Mouse (Mus musculus): ENCODE measurements at regions not wholly inside any gene's neighbourhood (a gene's known extent, or its start where the extent isn't known, plus 50 kb on each side); places are given as distances from the start of the nearest gene placed in this dataset.

GRCm38 (mm10) chr14:114863585-114863984, 228.4 kb upstream of the Gpc5 start:
- WGBS = 37% methylated on average over 4 of the region's 4 CpGs

DNA sequence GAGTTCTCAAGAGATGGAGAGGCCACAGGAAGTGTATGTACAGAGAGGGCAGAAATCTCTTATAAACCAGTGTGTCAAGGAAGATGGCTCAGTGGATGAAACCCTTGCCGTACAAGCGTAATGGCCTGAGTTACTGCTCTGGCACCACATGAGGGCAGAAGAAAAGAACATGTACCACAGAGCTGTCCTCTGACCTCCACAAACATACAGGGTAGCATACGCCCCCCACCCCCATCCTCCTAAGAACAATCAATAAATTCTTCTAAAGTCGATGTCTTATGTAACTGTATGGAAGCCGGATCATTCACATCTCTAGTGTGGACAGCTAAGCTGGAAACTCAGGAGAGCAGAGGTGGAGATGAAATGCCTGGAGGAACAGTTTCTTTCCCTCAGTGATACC, 227.9 kb upstream of the Gpc5 start:
- no peak for TF ChIP-seq CTCF (IDR thresholded peaks at IDR 0.05)
- ATAC-seq (ENCODE audit: low FRiP score) = no peak
- Histone ChIP-seq H3K9me3 (ENCODE audit: low read length) (no peaks in the 10 kb centered on the region), H3K27me3 (ENCODE audit: insufficient read depth, low read length) (no peaks in the 10 kb centered on the region), H3K4me2 (ENCODE audit: low read depth, low read length, poor library complexity, severe bottlenecking) (no peak overlapping the region), H3K36me3 (ENCODE audit: insufficient read depth, low read length) (no peaks in the 10 kb centered on the region), H3K4me1 (ENCODE audit: insufficient read depth, low read length) (0 out of 2 replicates have a peak, but pooled peaks cover 3% of the 10 kb centered on the region), H3K9ac (replicated peaks; ENCODE audit: low read length, poor library complexity, severe bottlenecking) (no peak overlapping the region), H3K4me3 (ENCODE audit: low read depth, low read length) (no peak overlapping the region), H3K27ac (ENCODE audit: low read depth, low read length) (no peak overlapping the region)
- DNase-seq (ENCODE audit: low spot score) = no peak
- 92% methylated on average over 5 of the region's 5 CpGs for WGBS

More at GRCm38 (mm10) chr14:114863585-114863984, 228.4 kb upstream of the Gpc5 start:
- H3K9ac ChIP-seq (replicated peaks; ENCODE audit: low read length, poor library complexity, severe bottlenecking) = no peak overlapping the region
- no peak overlapping the region for H3K4me2 ChIP-seq (ENCODE audit: low read depth, low read length, poor library complexity, severe bottlenecking)
- no peaks in the 10 kb centered on the region for H3K9me3 ChIP-seq (ENCODE audit: low read length)
- DNase-seq (ENCODE audit: low spot score) = peak; percentile 28
- H3K4me3 ChIP-seq (ENCODE audit: low read depth, low read length) = no peak overlapping the region
- peak; percentile 44; the same call in 1 of the 2 replicates for ATAC-seq (ENCODE audit: low FRiP score)
- H3K27me3 ChIP-seq (ENCODE audit: insufficient read depth, low read length) = no peaks in the 10 kb centered on the region
- H3K4me1 ChIP-seq (ENCODE audit: insufficient read depth, low read length) = 0 out of 2 replicates have a peak, but pooled peaks cover 3% of the 10 kb centered on the region
- no peak for TF ChIP-seq CTCF (IDR thresholded peaks at IDR 0.05)
- no peak overlapping the region for H3K27ac ChIP-seq (ENCODE audit: low read depth, low read length)
- no peaks in the 10 kb centered on the region for H3K36me3 ChIP-seq (ENCODE audit: insufficient read depth, low read length)

- H3K27me3 ChIP-seq (ENCODE audit: insufficient read depth, low read length) = no peaks in the 10 kb centered on the region
- DNase-seq (ENCODE audit: low spot score) (no peak), ATAC-seq (ENCODE audit: low FRiP score) (no peak)
- no peak overlapping the region for H3K9ac ChIP-seq (replicated peaks; ENCODE audit: low read length, poor library complexity, severe bottlenecking)
- 28% methylated on average over 5 of the region's 5 CpGs for WGBS
- H3K9me3 ChIP-seq (ENCODE audit: low read length) = no peaks in the 10 kb centered on the region
- no peak overlapping the region for H3K4me2 ChIP-seq (ENCODE audit: low read depth, low read length, poor library complexity, severe bottlenecking)
- H3K36me3 ChIP-seq (ENCODE audit: insufficient read depth, low read length) = no peaks in the 10 kb centered on the region
- H3K27ac ChIP-seq (ENCODE audit: low read depth, low read length) = no peak overlapping the region; the same call in 1 of the 2 replicates
- H3K4me1 ChIP-seq (ENCODE audit: insufficient read depth, low read length) = no peaks in the 10 kb centered on the region
- TF ChIP-seq CTCF (IDR thresholded peaks at IDR 0.05) = no peak
- H3K4me3 ChIP-seq (ENCODE audit: low read depth, low read length) = no peak overlapping the region
Observed at GRCm38 (mm10) chr14:114869233-114869632, 222.8 kb upstream of the Gpc5 start.

DNA sequence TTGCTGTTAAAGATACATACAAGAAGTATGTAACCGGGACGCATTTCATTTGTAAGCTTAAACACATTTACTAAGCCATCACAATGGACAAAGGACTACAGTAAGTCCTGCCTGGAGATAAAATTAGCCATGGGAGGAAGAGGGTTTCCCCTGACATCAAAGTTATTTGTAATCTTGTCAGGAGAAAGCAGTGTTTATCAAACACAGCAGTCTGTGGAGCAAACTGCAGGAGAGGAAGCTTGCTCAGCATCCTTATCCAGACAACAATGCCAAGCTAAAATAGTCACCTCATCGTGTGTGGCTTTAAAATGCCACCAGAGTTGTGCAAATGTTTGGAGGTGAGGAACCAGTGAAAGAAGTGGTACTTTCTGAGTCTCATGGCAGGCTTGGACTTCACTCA, 216.9 kb upstream of the Gpc5 start:
- TF ChIP-seq CTCF (IDR thresholded peaks at IDR 0.05) = no peak

GRCm38 (mm10) chr14:114876427-114876826, 215.6 kb upstream of the Gpc5 start:
- no peak overlapping the region for H3K4me2 ChIP-seq (ENCODE audit: low read depth, low read length, poor library complexity, severe bottlenecking)
- H3K9me3 ChIP-seq (ENCODE audit: low read length) = no peaks in the 10 kb centered on the region
- no peak overlapping the region for H3K9ac ChIP-seq (replicated peaks; ENCODE audit: low read length, poor library complexity, severe bottlenecking)
- H3K4me1 ChIP-seq (ENCODE audit: insufficient read depth, low read length) = no peaks in the 10 kb centered on the region
- H3K4me3 ChIP-seq (ENCODE audit: low read depth, low read length) = no peak overlapping the region
- H3K36me3 ChIP-seq (ENCODE audit: insufficient read depth, low read length) = no peaks in the 10 kb centered on the region
- WGBS = 81% methylated on average over 9 of the region's 9 CpGs
- DNase-seq (ENCODE audit: low spot score) = no peak
- no peak overlapping the region for H3K27ac ChIP-seq (ENCODE audit: low read depth, low read length)
- no peaks in the 10 kb centered on the region for H3K27me3 ChIP-seq (ENCODE audit: insufficient read depth, low read length)
- no peak for ATAC-seq (ENCODE audit: low FRiP score)
- no peak for TF ChIP-seq CTCF (IDR thresholded peaks at IDR 0.05)

More for the DNA sequence above, 216.9 kb upstream of the Gpc5 start:
- H3K9me3 ChIP-seq (ENCODE audit: low read length) = no peaks in the 10 kb centered on the region
- ATAC-seq (ENCODE audit: low FRiP score) (no peak), DNase-seq (ENCODE audit: low spot score) (no peak)
- no peak overlapping the region for H3K9ac ChIP-seq (replicated peaks; ENCODE audit: low read length, poor library complexity, severe bottlenecking)
- no peak overlapping the region for H3K4me2 ChIP-seq (ENCODE audit: low read depth, low read length, poor library complexity, severe bottlenecking)
- H3K27me3 ChIP-seq (ENCODE audit: insufficient read depth, low read length) = no peaks in the 10 kb centered on the region
- no peak overlapping the region for H3K4me3 ChIP-seq (ENCODE audit: low read depth, low read length)
- H3K27ac ChIP-seq (ENCODE audit: low read depth, low read length) = no peak overlapping the region
- no peaks in the 10 kb centered on the region for H3K4me1 ChIP-seq (ENCODE audit: insufficient read depth, low read length)
- WGBS = 36% methylated on average over 3 of the region's 3 CpGs
- H3K36me3 ChIP-seq (ENCODE audit: insufficient read depth, low read length) = no peaks in the 10 kb centered on the region

DNA sequence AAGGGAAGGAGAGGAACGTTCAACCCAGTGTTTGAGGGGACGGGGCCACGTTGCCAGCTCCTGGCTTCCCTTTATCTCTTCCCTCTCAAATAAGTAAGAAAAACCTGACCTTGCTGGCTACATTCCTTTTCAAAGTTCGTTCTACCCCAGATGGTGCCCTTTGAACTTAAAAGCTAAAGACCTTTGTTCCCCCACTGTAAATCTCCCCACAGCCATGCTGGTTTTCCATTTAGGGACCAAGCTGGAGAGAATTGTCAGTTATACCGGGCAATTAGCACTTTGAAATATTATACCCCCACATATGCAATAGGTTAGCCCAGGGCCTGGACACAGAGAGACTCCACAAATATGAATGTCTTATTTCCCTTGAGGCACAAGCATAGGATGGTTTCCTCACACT, 214.5 kb upstream of the Gpc5 start:
- Histone ChIP-seq H3K36me3 (ENCODE audit: insufficient read depth, low read length) (no peaks in the 10 kb centered on the region), H3K4me2 (ENCODE audit: low read depth, low read length, poor library complexity, severe bottlenecking) (no peak overlapping the region), H3K27ac (ENCODE audit: low read depth, low read length) (no peak overlapping the region), H3K9ac (replicated peaks; ENCODE audit: low read length, poor library complexity, severe bottlenecking) (no peak overlapping the region), H3K4me1 (ENCODE audit: insufficient read depth, low read length) (no peaks in the 10 kb centered on the region), H3K9me3 (ENCODE audit: low read length) (no peaks in the 10 kb centered on the region), H3K4me3 (ENCODE audit: low read depth, low read length) (no peak overlapping the region), H3K27me3 (ENCODE audit: insufficient read depth, low read length) (no peaks in the 10 kb centered on the region)
- DNase-seq (ENCODE audit: low spot score) (no peak), ATAC-seq (ENCODE audit: low FRiP score) (no peak)
- TF ChIP-seq CTCF (IDR thresholded peaks at IDR 0.05) = no peak
- 51% methylated on average over 5 of the region's 5 CpGs for WGBS
